Mouse (Mus musculus) limb, embryonic 12.5 days (tissue): ENCODE results near the gene Rab27a. TPM values are rescaled to one million over a fixed set of nuclear protein-coding genes. Genes with fewer than 3 reads are reported as not detected.
"Not testable (repeated sequence)": the region's sequence is repeated elsewhere in the genome, so short reads cannot be mapped to it uniquely, and the experiment has no call there.

Source experiments
- ATAC-seq: fragments of 200-750 bp; cut with Nextera tagmentation; 2 replicates; pipeline ENCODE4 v1.8.0; 2017; ENCODE audit warnings: low read depth, moderate TSS enrichment; ENCODE audit not compliant: insufficient number of reproducible peaks, insufficient read depth, low FRiP score, low TSS enrichment
- H3K27ac ChIP-seq: fragments of 300-500 bp; sonication (generic); 2 replicates; pipeline ENCODE4 v1.5.1; 2016; ENCODE audit warnings: mild to moderate bottlenecking, moderate library complexity
- H3K27me3 ChIP-seq: fragments of 300-500 bp; sonication (generic); 2 replicates; pipeline ENCODE4 v1.6.1; 2016; ENCODE audit warnings: mild to moderate bottlenecking, moderate library complexity
- H3K36me3 ChIP-seq: fragments of 300-500 bp; sonication (generic); 2 replicates; pipeline ENCODE4 v1.6.1; 2016; ENCODE audit warnings: mild to moderate bottlenecking, moderate library complexity
- H3K4me1 ChIP-seq: fragments of 300-500 bp; sonication (generic); replicated peaks from 2 replicates; pipeline ENCODE4 v1.6.1; 2016
- H3K4me2 ChIP-seq: fragments of 300-500 bp; sonication (generic); 2 replicates; pipeline ENCODE4 v1.6.1; 2016; ENCODE audit warnings: mild to moderate bottlenecking, moderate library complexity
- H3K4me3 ChIP-seq: fragments of 300-500 bp; sonication (generic); replicated peaks from 2 replicates; pipeline ENCODE4 v1.5.1; 2016; ENCODE audit warnings: mild to moderate bottlenecking
- H3K9ac ChIP-seq: fragments of 300-500 bp; sonication (generic); replicated peaks from 2 replicates; pipeline ENCODE4 v1.6.1; 2016; ENCODE audit warnings: mild to moderate bottlenecking, moderate library complexity
- H3K9me3 ChIP-seq: fragments of 300-500 bp; sonication (generic); 2 replicates; pipeline ENCODE4 v1.6.1; 2016; ENCODE audit warnings: mild to moderate bottlenecking, moderate library complexity
- WGBS: fragments of 180-500 bp; shearing (Covaris S2); methylation state at CpG from one replicate; pipeline ENCODE4 v1.1.7; 2016; 5-methylcytosine and 5-hydroxymethylcytosine counted together
- polyA plus RNA-seq: library from polyadenylated mRNA; unstranded; fragments of >200 nt; fragmentation: Nextera tagmentation; extraction: Ambion mirVana; gene quantifications from 2 replicates; pipeline ENCODE4 v1.2.1, GENCODE M21; 2016

Gene Rab27a
- polyA plus RNA-seq, 1 experiment from 2014 or later: 6.8 TPM

- Histone ChIP-seq H3K27ac (no peak overlapping the region), H3K36me3 (no peaks in the 10 kb centered on the region), H3K4me1 (0 out of 2 replicates have a peak, but pooled peaks cover 4% of the 10 kb centered on the region), H3K4me3 (no peak overlapping the region), H3K9me3 (no peaks in the 10 kb centered on the region), H3K4me2 (no peak overlapping the region), H3K27me3 (no peaks in the 10 kb centered on the region), H3K9ac (no peak overlapping the region)
- 77% methylated on average over 8 of the region's 8 CpGs for WGBS
- no peak for ATAC-seq
These were observed 27.8 kb downstream of the Rab27a start for GRCm38 (mm10) chr9:73072426-73072825.

- H3K9ac ChIP-seq: no peak overlapping the region
- no peaks in the 10 kb centered on the region for H3K9me3 ChIP-seq
- no peak for ATAC-seq
- H3K4me1 ChIP-seq: no peaks in the 10 kb centered on the region
- 87% methylated on average over 5 of the region's 5 CpGs for WGBS
- H3K4me3 ChIP-seq: no peak overlapping the region
- no peaks in the 10 kb centered on the region for H3K27me3 ChIP-seq
- no peak overlapping the region for H3K27ac ChIP-seq
- no peaks in the 10 kb centered on the region for H3K36me3 ChIP-seq
- no peak overlapping the region for H3K4me2 ChIP-seq
These were observed 28.5 kb downstream of the Rab27a start for GRCm38 (mm10) chr9:73073169-73073568.

- not testable (repeated sequence) for H3K27me3 ChIP-seq, H3K9ac ChIP-seq, H3K4me1 ChIP-seq, H3K9me3 ChIP-seq, H3K27ac ChIP-seq, ATAC-seq, H3K4me3 ChIP-seq, H3K36me3 ChIP-seq, H3K4me2 ChIP-seq
- 87% methylated on average over 11 of the region's 12 CpGs for WGBS
These were observed 34.7 kb downstream of the Rab27a start for GRCm38 (mm10) chr9:73079349-73079748.

- H3K36me3 ChIP-seq: no peaks in the 10 kb centered on the region
- H3K4me1 ChIP-seq: no peaks in the 10 kb centered on the region
- no peak overlapping the region for H3K27ac ChIP-seq
- 57% methylated on average over 7 of the region's 7 CpGs for WGBS
- H3K9ac ChIP-seq: no peak overlapping the region
- H3K27me3 ChIP-seq: no peaks in the 10 kb centered on the region
- H3K4me2 ChIP-seq: no peak overlapping the region
- H3K9me3 ChIP-seq: no peaks in the 10 kb centered on the region
- no peak overlapping the region for H3K4me3 ChIP-seq
- no peak for ATAC-seq
These were observed 35.2 kb downstream of the Rab27a start for GRCm38 (mm10) chr9:73079801-73080325.

- 77% methylated on average over 8 of the region's 8 CpGs for WGBS
- Histone ChIP-seq H3K4me1 (no peaks in the 10 kb centered on the region), H3K9ac (no peak overlapping the region), H3K9me3 (no peaks in the 10 kb centered on the region), H3K4me2 (no peak overlapping the region), H3K4me3 (no peak overlapping the region), H3K27me3 (no peaks in the 10 kb centered on the region), H3K36me3 (no peaks in the 10 kb centered on the region), H3K27ac (no peak overlapping the region)
- ATAC-seq: no peak
These were observed 37.8 kb downstream of the Rab27a start for GRCm38 (mm10) chr9:73082291-73083000.

- H3K4me1 ChIP-seq: no peaks in the 10 kb centered on the region
- no peaks in the 10 kb centered on the region for H3K36me3 ChIP-seq
- no peak overlapping the region for H3K9ac ChIP-seq
- no peaks in the 10 kb centered on the region for H3K27me3 ChIP-seq
- no peak overlapping the region for H3K4me3 ChIP-seq
- no peak overlapping the region for H3K4me2 ChIP-seq
- no peaks in the 10 kb centered on the region for H3K9me3 ChIP-seq
- ATAC-seq: no peak
- H3K27ac ChIP-seq: no peak overlapping the region
- 68% methylated on average over 6 of the region's 6 CpGs for WGBS
These were observed 39.3 kb downstream of the Rab27a start for GRCm38 (mm10) chr9:73083956-73084355.

GRCm38 (mm10) chr9:73085845-73086244, 41.2 kb downstream of the Rab27a start:
- Histone ChIP-seq H3K9me3 (no peaks in the 10 kb centered on the region), H3K9ac (no peak overlapping the region), H3K4me1 (no peaks in the 10 kb centered on the region), H3K4me3 (no peak overlapping the region), H3K27me3 (0 out of 2 replicates have a peak, but pooled peaks cover 3% of the 10 kb centered on the region), H3K36me3 (no peaks in the 10 kb centered on the region), H3K4me2 (no peak overlapping the region), H3K27ac (no peak overlapping the region)
- WGBS: 86% methylated on average over 6 of the region's 6 CpGs
- no peak for ATAC-seq

GRCm38 (mm10) chr9:73087121-73087520, 42.5 kb downstream of the Rab27a start:
- Histone ChIP-seq H3K4me2 (no peak overlapping the region), H3K27ac (no peak overlapping the region), H3K36me3 (no peaks in the 10 kb centered on the region), H3K9ac (no peak overlapping the region), H3K27me3 (0 out of 2 replicates have a peak, but pooled peaks cover 3% of the 10 kb centered on the region), H3K4me1 (no peaks in the 10 kb centered on the region), H3K9me3 (no peaks in the 10 kb centered on the region), H3K4me3 (no peak overlapping the region)
- WGBS: 64% methylated on average over 8 of the region's 8 CpGs
- ATAC-seq: no peak

GRCm38 (mm10) chr9:73087581-73087980, 42.9 kb downstream of the Rab27a start:
- 76% methylated on average over 5 of the region's 5 CpGs for WGBS
- Histone ChIP-seq H3K27ac (no peak overlapping the region), H3K9me3 (no peaks in the 10 kb centered on the region), H3K4me3 (no peak overlapping the region), H3K27me3 (0 out of 2 replicates have a peak, but pooled peaks cover 3% of the 10 kb centered on the region), H3K4me2 (no peak overlapping the region), H3K9ac (no peak overlapping the region), H3K36me3 (no peaks in the 10 kb centered on the region), H3K4me1 (no peaks in the 10 kb centered on the region)
- ATAC-seq: no peak

GRCm38 (mm10) chr9:73089222-73089920, 44.7 kb downstream of the Rab27a start:
- Histone ChIP-seq H3K9me3 (no peaks in the 10 kb centered on the region), H3K4me2 (no peak overlapping the region), H3K4me1 (no peaks in the 10 kb centered on the region), H3K9ac (0 out of 2 replicates have a peak overlapping the region, but pooled peaks have one; percentile 12), H3K36me3 (no peaks in the 10 kb centered on the region), H3K4me3 (no peak overlapping the region), H3K27ac (no peak overlapping the region), H3K27me3 (0 out of 2 replicates have a peak, but pooled peaks cover 3% of the 10 kb centered on the region)
- no peak for ATAC-seq
- WGBS: 69% methylated on average over 16 of the region's 16 CpGs

GRCm38 (mm10) chr9:73090121-73090520, 45.5 kb downstream of the Rab27a start:
- Histone ChIP-seq H3K27ac (no peak overlapping the region), H3K9ac (no peak overlapping the region), H3K36me3 (no peaks in the 10 kb centered on the region), H3K27me3 (peaks cover 4% of the 10 kb centered on the region), H3K9me3 (no peaks in the 10 kb centered on the region), H3K4me1 (no peaks in the 10 kb centered on the region), H3K4me2 (no peak overlapping the region), H3K4me3 (no peak overlapping the region)
- ATAC-seq: no peak
- WGBS: 85% methylated on average over 10 of the region's 10 CpGs
